Mouse (Mus musculus) testis, adult 2 months (tissue): ENCODE data around the gene Gucy2e.

Source experiments
- CTCF ChIP-seq: fragments of 200-500 bp; IDR thresholded peaks from 2 replicates; pipeline ENCODE4 v1.5.1; 2012; ENCODE audit warnings: low read depth, mild to moderate bottlenecking, inconsistent platforms, low read length, moderate library complexity; ENCODE audit not compliant: control insufficient read depth, insufficient read depth, insufficient replicate concordance
- POLR2A ChIP-seq: fragments of 200-500 bp; IDR thresholded peaks from 2 replicates; pipeline ENCODE4 v1.6.1; 2012; ENCODE audit warnings: low read depth, mild to moderate bottlenecking, inconsistent platforms, low read length, moderate library complexity; ENCODE audit not compliant: control insufficient read depth

- TF ChIP-seq POLR2A (no peak), CTCF (no peak)
Measured at GRCm38 (mm10) chr11:69211431-69211830, 25.4 kb downstream of the Gucy2e start.
